Mouse (Mus musculus): ENCODE data around the gene Dbndd1. TPM values are rescaled to one million over a fixed set of nuclear protein-coding genes. Genes with fewer than 3 reads are reported as not detected.
A peak's percentile ranks its signal among the peaks of the same experiment; 100 is the strongest.

Dbndd1 gene
- total and polyA plus RNA-seq, 3 experiments, result 0.55 to 2.1 TPM; not detected in 1

DNA sequence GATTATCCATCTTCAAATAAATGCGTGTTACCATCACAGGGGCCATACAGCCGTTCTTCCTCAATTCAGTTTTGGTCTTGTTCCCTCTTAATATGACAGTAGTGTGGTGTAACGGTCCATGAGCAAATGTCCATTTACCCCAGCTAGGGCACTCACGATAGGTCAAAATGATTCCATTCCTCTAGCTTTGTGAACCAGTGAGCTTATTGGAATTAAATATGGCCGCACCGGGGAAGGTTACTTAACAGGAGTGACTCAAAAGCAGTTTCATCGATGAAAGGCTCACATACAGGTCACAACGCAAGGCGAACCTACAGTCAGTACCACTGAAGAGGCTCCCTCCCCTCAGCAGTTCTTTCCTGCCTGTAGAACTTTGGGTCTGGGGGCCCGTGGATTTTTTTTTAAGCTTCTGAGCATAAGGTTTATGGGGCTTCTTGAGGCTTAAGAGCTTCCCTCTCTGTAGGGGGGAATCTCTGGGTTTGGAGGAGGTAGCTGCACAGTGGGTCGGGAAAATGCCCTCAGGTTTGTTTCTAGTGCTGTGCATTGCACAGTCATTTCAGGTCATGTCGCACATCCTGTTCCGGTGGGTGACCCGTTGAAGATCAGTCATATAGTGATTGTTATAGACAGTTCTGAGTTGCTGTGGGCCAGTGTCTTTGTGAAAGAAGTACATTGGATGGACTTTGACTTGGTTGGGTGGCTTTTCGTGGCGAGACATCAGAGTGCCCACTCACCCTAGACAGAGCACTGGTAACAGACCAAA, 36.6 kb downstream of the Dbndd1 start (continued):
- TF ChIP-seq ETS1 (conservative IDR thresholded peaks at IDR 0.05; ENCODE audit: low read depth, low read length), result peak; percentile 52; the same call in 1 of the 2 replicates
- TF ChIP-seq CHD2 (IDR thresholded peaks at IDR 0.05; ENCODE audit: low read length), result no peak
- no peak for TF ChIP-seq KAT2A (IDR thresholded peaks at IDR 0.05; ENCODE audit: insufficient replicate concordance, low read length)
- no peak for TF ChIP-seq E2F4 (IDR thresholded peaks at IDR 0.05; ENCODE audit: insufficient replicate concordance, low read depth, low read length)
- TF ChIP-seq JUND (conservative IDR thresholded peaks at IDR 0.05; ENCODE audit: low read depth, low read length), result peak; percentile 91
- no peak for TF ChIP-seq RCOR1 (conservative IDR thresholded peaks at IDR 0.05; ENCODE audit: low read depth, low read length)
- TF ChIP-seq JUN (IDR thresholded peaks at IDR 0.05; ENCODE audit: insufficient read depth, low read depth, low read length), result peak; percentile 77
- TF ChIP-seq MXI1 (IDR thresholded peaks at IDR 0.05; ENCODE audit: low read depth, low read length), result peak; percentile 64; the same call in 1 of the 2 replicates
- peak; percentile 86 for TF ChIP-seq SIN3A (IDR thresholded peaks at IDR 0.05; ENCODE audit: low read length)
- TF ChIP-seq MAX (IDR thresholded peaks at IDR 0.05; ENCODE audit: low read length), result peak; percentile 4; the same call in 1 of the 2 replicates
- no peak; the same call in 1 of the 2 replicates for TF ChIP-seq CHD1 (IDR thresholded peaks at IDR 0.05; ENCODE audit: low read depth, low read length)
- TF ChIP-seq ZC3H11A (IDR thresholded peaks at IDR 0.05; ENCODE audit: low read depth, low read length), result no peak
- peak; percentile 79 for TF ChIP-seq EP300 (IDR thresholded peaks at IDR 0.05; ENCODE audit: low read length)
- TF ChIP-seq ZKSCAN1 (IDR thresholded peaks at IDR 0.05; ENCODE audit: borderline replicate concordance, low read depth, low read length), result no peak
- peak; percentile 50 for TF ChIP-seq HCFC1 (IDR thresholded peaks at IDR 0.05; ENCODE audit: low read depth, low read length)
- TF ChIP-seq TBP (conservative IDR thresholded peaks at IDR 0.05; ENCODE audit: low read depth, low read length), result no peak
- no peak for TF ChIP-seq POLR2AphosphoS2 (IDR thresholded peaks at IDR 0.05; ENCODE audit: low read depth, low read length)
- no peak for TF ChIP-seq MYC (IDR thresholded peaks at IDR 0.05; ENCODE audit: low read depth, low read length)
- peak; percentile 93 for TF ChIP-seq IRF4 (IDR thresholded peaks at IDR 0.05; ENCODE audit: low read depth, low read length)
- TF ChIP-seq ELF1 (IDR thresholded peaks at IDR 0.05; ENCODE audit: low read depth, low read length), result no peak

DNA sequence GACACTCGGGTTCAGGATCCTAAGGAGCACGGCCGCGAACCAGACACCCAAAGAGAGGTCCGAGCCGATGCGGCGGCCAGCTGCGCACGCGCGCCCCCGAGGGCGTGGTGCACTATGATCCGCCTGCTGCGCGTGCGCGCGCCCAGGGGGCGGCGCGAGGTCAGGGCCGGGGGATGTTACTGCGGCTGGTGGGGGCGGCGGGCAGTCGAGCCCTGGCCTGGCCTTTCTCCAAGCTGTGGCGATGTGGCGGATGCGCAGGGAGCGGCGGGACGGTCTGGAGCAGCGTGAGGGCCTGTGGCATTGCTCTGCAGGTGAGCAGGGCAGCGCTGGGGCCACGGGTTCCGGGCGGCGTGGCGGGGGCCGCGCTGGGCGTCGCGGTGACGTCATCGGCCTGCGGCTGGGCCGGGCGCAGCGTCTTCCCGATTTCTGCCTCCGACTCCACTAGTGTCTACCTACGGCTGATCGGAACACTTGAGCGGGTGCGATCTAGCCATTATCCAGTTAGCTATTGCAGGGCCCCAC, 37.5 kb downstream of the Dbndd1 start, which contains the start of gene Afg3l1:
TSS of gene Afg3l1 (plus strand) at position 167 of the 522 bp plus-strand sequence.
- no peaks in the 10 kb centered on the region for H3K9me3 ChIP-seq (replicated peaks; ENCODE audit: low read length)
- H3K9ac ChIP-seq (ENCODE audit: insufficient read depth, low read depth), result peak within 1 kb of the TSS; percentile 93
- DNase-seq (ENCODE audit: extremely low read depth), result peak; percentile 84
- in situ Hi-C loops (cut with MboI; ENCODE audit: low pct_ligation_motif_present, low pct_unique_long_range_greater_than_20kb, low sequenced_read_pairs), result no loop called here
- peaks cover 26% of the 10 kb centered on the region for H3K79me2 ChIP-seq (replicated peaks; ENCODE audit: control insufficient read depth, extremely low read depth, insufficient read depth, poor library complexity, severe bottlenecking)
- peak within 1 kb of the TSS; percentile 62 for H3K4me2 ChIP-seq (ENCODE audit: insufficient read depth, low read depth, poor library complexity, severe bottlenecking)
- dilution Hi-C loops (cut with MboI; ENCODE audit: extremely low pct_ligation_motif_present, extremely low pct_unique_long_range_greater_than_20kb, low sequenced_read_pairs), result no loop called here
- peak within 1 kb of the TSS; percentile 80 to 100 (median 86) for H3K4me3 ChIP-seq (replicated peaks in 1 of 3; ENCODE audit: low read depth in 2 of 3, low read length in 2 of 3, poor library complexity in 1 of 3)
- H3K36me3 ChIP-seq (replicated peaks in 1 of 2; ENCODE audit: control insufficient read depth in 1 of 2, insufficient read depth in 1 of 2, low read length in 1 of 2), result peaks cover 18 to 27% of the 10 kb centered on the region in 2 experiments
- peaks cover 13 to 24% of the 10 kb centered on the region in 2 experiments for H3K4me1 ChIP-seq (ENCODE audit: control insufficient read depth in 1 of 2, insufficient read depth in 2 of 2)
- peak within 1 kb of the TSS; percentile 83 for H3K27ac ChIP-seq (ENCODE audit: insufficient read depth, low read depth)
- no peaks in the 10 kb centered on the region for H3K27me3 ChIP-seq (replicated peaks)
- TF ChIP-seq ZKSCAN1 (IDR thresholded peaks at IDR 0.05; ENCODE audit: borderline replicate concordance, low read depth, low read length) (no peak), ELF1 (IDR thresholded peaks at IDR 0.05; ENCODE audit: low read depth, low read length) (peak; percentile 78), HCFC1 (IDR thresholded peaks at IDR 0.05; ENCODE audit: low read depth, low read length) (peak; percentile 72), RAD21 (IDR thresholded peaks at IDR 0.05; ENCODE audit: low read depth, low read length) (no peak), MAX (IDR thresholded peaks at IDR 0.05; ENCODE audit: low read length) (no peak; the same call in 1 of the 2 replicates), RCOR1 (conservative IDR thresholded peaks at IDR 0.05; ENCODE audit: low read depth, low read length) (no peak), CTCF (conservative IDR thresholded peaks at IDR 0.05 in 1 of 2, IDR thresholded peaks at IDR 0.05 in 1 of 2; ENCODE audit: low read depth in 2 of 2, low read length in 2 of 2) (no peak), CHD2 (IDR thresholded peaks at IDR 0.05; ENCODE audit: low read length) (no peak), ZNF384 (IDR thresholded peaks at IDR 0.05; ENCODE audit: low read depth, low read length) (no peak), NRF1 (IDR thresholded peaks at IDR 0.05; ENCODE audit: low read depth, low read length) (peak; percentile 99), PAX5 (IDR thresholded peaks at IDR 0.05; ENCODE audit: low read length) (no peak), JUND (conservative IDR thresholded peaks at IDR 0.05; ENCODE audit: low read depth, low read length) (no peak), GABPA (IDR thresholded peaks at IDR 0.05; ENCODE audit: insufficient replicate concordance, low read depth, low read length) (no peak), USF2 (conservative IDR thresholded peaks at IDR 0.05; ENCODE audit: low read depth, low read length) (no peak), TBP (conservative IDR thresholded peaks at IDR 0.05; ENCODE audit: low read depth, low read length) (peak; percentile 49; the same call in 1 of the 2 replicates), POLR2A (IDR thresholded peaks at IDR 0.05; ENCODE audit: low read depth, low read length) (peak; percentile 94), KAT2A (IDR thresholded peaks at IDR 0.05; ENCODE audit: insufficient replicate concordance, low read length) (peak; percentile 44; the same call in 1 of the 2 replicates), SIN3A (IDR thresholded peaks at IDR 0.05; ENCODE audit: low read length) (peak; percentile 66; the same call in 1 of the 2 replicates), MYC (IDR thresholded peaks at IDR 0.05; ENCODE audit: low read depth, low read length) (no peak), BHLHE40 (IDR thresholded peaks at IDR 0.05; ENCODE audit: low read depth, low read length) (peak; percentile 39), SMC3 (IDR thresholded peaks at IDR 0.05; ENCODE audit: low read depth, low read length) (no peak), ETS1 (conservative IDR thresholded peaks at IDR 0.05; ENCODE audit: low read depth, low read length) (no peak), EP300 (IDR thresholded peaks at IDR 0.05; ENCODE audit: low read length) (no peak), JUN (IDR thresholded peaks at IDR 0.05; ENCODE audit: insufficient read depth, low read depth, low read length) (no peak), E2F4 (IDR thresholded peaks at IDR 0.05; ENCODE audit: insufficient replicate concordance, low read depth, low read length) (no peak), TCF12 (IDR thresholded peaks at IDR 0.05; ENCODE audit: low read depth, low read length) (no peak; the same call in 1 of the 2 replicates), UBTF (IDR thresholded peaks at IDR 0.05; ENCODE audit: low read depth, low read length) (0 out of 2 replicates have a peak, but pooled peaks have one; percentile 49)
